Mouse (Mus musculus): Measurements from ENCODE around the gene Cnot4. TPM values are rescaled to one million over a fixed set of nuclear protein-coding genes. Genes with fewer than 3 reads are reported as not detected.
"Not testable (repeated sequence)": the region's sequence is repeated elsewhere in the genome, so short reads cannot be mapped to it uniquely, and the experiment has no call there.

The Cnot4 gene
- total RNA-seq (2021) = 10 to 100 TPM; 21.8 to 23.7 TPM
- long read RNA-seq, experiment 1, partial matches to known transcripts = 0 of 9 reads
- long read RNA-seq, experiment 1, other reads (novel, unspliced or antisense) = 4 of 9 reads
- long read RNA-seq, experiment 2, transcript Cnot4-205 (1 exons, 2,800 nt) = major isoform, 6 of 12 reads
- long read RNA-seq, experiment 2, partial matches to known transcripts = 1 of 12 reads
- long read RNA-seq, experiment 2, other reads (novel, unspliced or antisense) = 2 of 12 reads

- peak; percentile 99 for DNase-seq
These were observed at the start of gene Cnot4 for GRCm38 (mm10) chr6:35133579-35134488. Cnot4 (minus strand) TSS chr6:35133724.

GRCm38 (mm10) chr6:35179299-35179698 lies 45.8 kb upstream of the Cnot4 start:
- DNase-seq = not testable (repeated sequence)

DNA sequence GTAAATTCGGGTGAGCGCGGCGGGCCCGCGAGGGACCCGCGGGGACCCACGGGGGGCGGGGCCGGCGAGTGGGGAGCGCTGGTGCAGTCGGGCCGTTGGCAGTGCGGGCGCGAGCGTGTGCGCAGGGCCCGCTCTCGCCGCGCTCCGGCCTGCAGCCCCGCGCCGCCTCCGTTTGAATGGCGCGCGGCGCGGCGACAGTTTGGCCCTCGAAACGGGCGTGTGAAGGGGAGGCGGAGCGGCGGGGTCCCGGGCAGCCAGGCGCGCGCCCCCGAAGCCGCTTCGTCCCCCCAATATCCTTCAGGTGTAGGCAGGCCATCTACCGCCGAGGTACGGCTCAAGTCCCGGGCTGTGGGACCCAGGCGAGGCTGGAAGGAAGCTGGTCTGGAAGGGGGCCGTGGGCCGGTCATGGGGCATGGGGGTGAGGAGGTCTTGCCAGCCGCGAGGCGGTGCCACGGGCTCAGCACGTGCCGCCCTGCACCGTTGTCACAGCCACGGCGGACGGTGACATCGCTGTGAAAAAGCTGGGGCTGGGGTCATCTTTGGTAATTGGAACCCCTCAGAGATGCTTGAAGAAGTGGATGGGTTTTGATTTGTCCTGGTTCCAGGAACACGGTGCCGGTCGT lies 44.2 kb upstream of the Cnot4 start:
- DNase-seq = no peak

- peak; percentile 87 to 92 for DNase-seq
These were observed 43.6 kb upstream of the Cnot4 start, which contains the start of gene Nup205 for GRCm38 (mm10) chr6:35176979-35177649. Nup205 (plus strand) TSS chr6:35177421.

GRCm38 (mm10) chr6:35173181-35173580 lies 39.7 kb upstream of the Cnot4 start:
- DNase-seq = no peak

DNA sequence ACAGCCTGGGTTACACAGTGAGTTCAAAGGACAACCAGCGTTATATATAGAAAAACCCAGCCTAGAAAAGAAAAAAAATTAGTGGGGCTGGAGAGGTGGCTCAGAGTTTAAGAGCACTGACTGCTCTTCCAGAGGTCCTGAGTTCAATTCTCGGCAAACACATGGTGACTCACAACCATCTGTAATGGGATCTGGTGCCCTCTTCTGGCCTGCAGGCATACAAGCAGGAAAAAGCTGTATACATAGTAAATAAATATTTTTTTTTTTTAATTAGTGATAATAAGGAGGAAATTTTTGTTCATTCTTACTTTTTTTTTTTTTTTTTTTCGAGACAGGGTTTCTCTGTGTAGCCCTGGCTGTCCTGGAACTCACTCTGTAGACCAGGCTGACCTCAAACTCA lies 38.5 kb upstream of the Cnot4 start:
- DNase-seq = not testable (repeated sequence)

- no peak for DNase-seq
These were observed 35.7 kb upstream of the Cnot4 start for GRCm38 (mm10) chr6:35169250-35169649.

GRCm38 (mm10) chr6:35154540-35154939 lies 21.0 kb upstream of the Cnot4 start:
- DNase-seq = no peak

GRCm38 (mm10) chr6:35147726-35148422 lies 14.3 kb upstream of the Cnot4 start:
- no peak for DNase-seq

- no peak for DNase-seq
These were observed 12.0 kb upstream of the Cnot4 start for GRCm38 (mm10) chr6:35145569-35145968.

DNA sequence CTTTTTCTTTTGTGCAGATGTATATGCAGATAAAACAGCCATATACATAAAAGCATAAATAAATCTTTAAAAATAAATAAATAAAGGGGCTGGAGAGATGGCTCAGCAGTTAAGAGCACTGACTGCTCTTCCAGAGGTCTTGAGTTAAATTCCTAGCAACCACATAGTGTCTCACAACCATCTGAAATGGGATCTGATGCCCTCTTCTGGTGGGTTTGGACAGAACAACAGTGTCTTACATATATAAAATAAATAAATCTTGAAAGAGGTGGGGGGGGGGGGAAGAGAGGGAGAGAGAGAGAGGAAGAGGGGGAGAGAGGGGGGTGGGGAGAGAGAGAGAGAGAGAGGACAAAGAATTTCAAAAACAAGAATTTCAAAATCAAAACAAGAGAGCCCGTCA lies 6.8 kb upstream of the Cnot4 start:
- DNase-seq = no peak

DNA sequence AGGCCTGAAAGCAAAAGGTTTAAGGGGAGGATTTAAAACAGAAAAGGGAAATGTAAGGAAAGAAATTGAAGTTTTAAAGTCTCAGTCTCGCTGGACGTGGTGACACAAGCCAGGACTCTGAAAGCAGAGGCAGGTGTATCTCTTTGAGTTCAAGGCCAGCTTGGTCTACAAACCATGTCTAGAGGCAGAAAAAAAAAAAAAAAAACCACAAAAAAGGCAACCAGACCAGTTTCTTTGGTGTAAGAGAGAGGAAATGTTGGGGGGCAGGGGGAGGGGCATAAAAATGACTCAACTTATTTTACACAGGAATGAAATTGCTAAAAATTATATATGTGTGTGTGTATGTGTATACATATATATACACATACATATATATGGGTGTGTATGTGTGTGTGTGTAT lies 1.3 kb upstream of the Cnot4 start:
- no peak for DNase-seq

DNA sequence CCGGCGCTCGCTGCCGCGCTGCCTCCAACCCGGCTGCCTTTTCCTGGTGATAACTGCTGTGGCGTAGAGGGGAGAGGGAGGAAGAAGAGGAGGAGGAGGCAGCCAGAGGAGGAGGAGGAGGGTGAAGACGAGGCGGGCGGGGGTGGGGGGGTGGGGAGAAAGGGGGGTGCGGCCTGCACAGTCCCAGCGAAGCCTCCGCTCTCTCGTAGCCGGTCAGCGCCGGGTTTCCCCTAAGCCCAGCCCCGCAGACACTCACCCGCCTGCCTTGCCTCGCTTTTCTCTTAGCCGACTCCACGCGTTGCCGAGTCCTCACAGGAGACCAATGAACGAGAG lies 312 bp downstream of the Cnot4 start:
- no peak for DNase-seq

- no peak for DNase-seq
These were observed 718 bp downstream of the Cnot4 start for GRCm38 (mm10) chr6:35132806-35133205.

GRCm38 (mm10) chr6:35122488-35122887 lies 11.0 kb downstream of the Cnot4 start:
- no peak for DNase-seq

GRCm38 (mm10) chr6:35121925-35122324 lies 11.6 kb downstream of the Cnot4 start:
- no peak for DNase-seq

- no peak for DNase-seq
These were observed 31.1 kb downstream of the Cnot4 start for GRCm38 (mm10) chr6:35102457-35102856.

DNA sequence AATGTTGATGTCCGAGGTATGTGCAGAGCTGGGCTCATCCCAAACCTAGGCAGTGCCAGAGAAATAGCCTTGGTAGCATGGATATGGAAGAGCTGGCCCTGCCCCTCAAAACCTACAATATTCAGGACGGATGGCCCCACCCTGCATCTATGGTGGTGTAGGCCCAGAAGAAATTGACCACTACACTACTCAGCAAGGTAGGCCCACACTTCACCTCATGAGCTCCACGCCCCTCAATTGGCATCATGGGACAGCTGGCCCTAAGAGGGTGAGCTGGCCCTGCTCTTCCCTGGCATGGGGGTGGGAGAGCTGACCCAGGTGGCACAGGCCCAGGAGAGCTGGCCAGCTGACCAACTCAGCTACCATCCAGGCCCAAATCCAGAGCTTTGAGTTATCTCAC lies 48.6 kb downstream of the Cnot4 start:
- DNase-seq = no peak

DNA sequence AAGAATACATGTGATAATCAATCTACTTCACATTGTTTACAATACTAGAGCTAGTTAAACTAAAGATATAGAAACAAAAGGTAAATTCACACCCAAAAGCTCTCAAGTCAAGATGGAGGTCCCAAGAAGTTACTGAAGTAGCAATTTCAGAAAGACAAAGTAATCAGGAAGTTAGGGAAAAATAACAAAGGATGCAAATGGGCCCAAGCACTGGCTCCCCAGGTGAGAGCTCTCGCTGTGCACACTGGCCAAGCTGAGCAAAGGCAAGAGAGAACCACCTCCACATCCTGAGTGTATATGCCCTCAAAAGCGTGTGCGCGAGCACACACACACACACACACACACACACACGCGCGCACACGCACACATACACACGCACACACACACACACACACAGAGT lies 58.4 kb downstream of the Cnot4 start:
- DNase-seq = no peak

DNA sequence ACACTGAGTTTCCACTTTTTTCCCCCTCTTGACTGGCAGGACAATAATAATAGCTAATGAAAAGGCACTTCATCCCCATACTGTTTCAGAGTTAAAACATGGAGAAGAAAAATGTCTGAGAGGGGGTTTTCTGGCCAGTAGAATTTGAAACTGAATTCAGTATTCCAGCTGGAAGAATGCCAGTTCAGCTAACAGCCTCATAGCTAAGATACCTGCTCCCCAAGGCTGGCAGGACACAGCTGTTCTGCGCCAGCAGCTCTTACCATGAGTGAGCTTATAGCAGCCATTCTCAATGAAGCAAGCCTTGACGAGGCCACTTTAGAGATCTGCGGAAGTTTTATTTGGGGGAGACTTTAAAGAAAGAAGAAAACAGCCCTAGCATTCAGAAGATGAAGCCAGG lies 62.3 kb downstream of the Cnot4 start:
- no peak for DNase-seq

DNA sequence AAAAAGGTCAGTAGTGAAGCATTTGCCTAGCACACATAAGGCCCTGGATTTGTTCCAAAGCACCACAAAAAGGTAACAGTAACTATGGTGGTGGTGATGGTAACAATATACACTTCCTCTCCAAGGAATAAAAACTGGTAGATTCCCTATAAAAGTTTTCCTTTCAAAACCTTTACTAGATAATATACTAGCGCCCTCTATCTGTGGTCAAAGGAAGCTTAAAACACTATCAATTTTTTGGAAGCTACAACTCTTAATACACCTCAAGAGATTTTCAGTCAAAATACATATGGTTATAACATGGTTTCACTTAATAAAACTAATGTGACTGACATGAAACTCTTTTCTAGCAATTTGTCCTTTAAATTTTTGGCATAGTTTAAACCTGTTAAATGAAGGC lies 71.1 kb downstream of the Cnot4 start:
- DNase-seq = no peak

GRCm38 (mm10) chr6:35043127-35043526 lies 90.4 kb downstream of the Cnot4 start:
- no peak for DNase-seq

Data from heart, adult 18-20 months (tissue).